Comparison of ENCODE assay signal across 8 mouse cellular contexts in the genomic region with DNA sequence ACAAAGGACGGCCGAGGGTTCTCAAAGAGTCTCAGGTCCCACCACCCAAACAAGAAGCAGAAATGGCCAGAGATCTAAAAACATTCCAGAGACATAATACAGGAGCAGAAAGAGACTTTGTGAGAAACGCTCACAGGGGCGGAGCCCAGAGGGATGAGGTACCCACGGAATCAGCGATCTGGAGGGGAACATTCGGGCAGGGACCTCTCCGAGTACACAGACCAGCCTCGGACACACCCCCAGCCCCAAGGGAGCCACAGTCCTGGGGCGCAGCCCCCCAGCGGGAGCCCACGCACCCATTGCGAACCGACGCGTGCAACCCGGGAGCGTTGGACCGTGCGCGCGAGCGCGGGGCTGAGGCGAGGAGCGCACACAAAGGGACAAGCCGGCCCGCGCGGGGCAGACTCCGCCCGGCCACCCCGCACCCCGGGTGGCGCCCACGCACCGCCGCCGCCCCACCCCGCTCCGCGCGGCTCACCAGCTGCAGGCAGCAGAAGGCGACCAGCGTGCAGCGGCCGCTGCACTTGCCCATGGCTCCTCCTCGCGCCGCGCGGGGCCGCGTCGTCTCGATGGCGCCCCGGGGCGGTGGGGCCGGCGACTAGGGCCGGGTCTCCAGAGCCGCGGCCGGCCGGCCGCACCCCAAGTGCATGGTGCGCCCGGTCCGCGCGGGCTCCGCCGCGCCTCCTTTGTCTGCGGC. TPM values are rescaled to one million over a fixed set of nuclear protein-coding genes. Genes with fewer than 3 reads are reported as not detected.
DNase-seq lines count a peak whose midpoint lies in the region; ATAC-seq and TF ChIP-seq lines count a peak whose summit lies in the region.

No protein-coding gene starts in this region.

- peak overlapping the region; percentile 71 for H3K4me3 ChIP-seq in kidney, postnatal 0 days (replicated peaks; ENCODE audit: low read depth, low read length)
- H3K4me3 ChIP-seq in hindbrain, embryonic 14.5 days (replicated peaks; ENCODE audit: low read length), result peak overlapping the region; percentile 96
- H3K4me3 ChIP-seq in midbrain, embryonic 11.5 days (ENCODE audit: low read depth, low read length), result peak overlapping the region; percentile 95

- H3K36me3 ChIP-seq in kidney, postnatal 0 days (ENCODE audit: insufficient read depth, low read length), result no peaks in the 10 kb centered on the region
- no peaks in the 10 kb centered on the region for H3K36me3 ChIP-seq in hindbrain, embryonic 14.5 days (replicated peaks; ENCODE audit: control insufficient read depth, insufficient read depth)
- H3K36me3 ChIP-seq in midbrain, embryonic 11.5 days (ENCODE audit: control insufficient read depth, insufficient read depth, low read length), result no peaks in the 10 kb centered on the region

- H3K4me2 ChIP-seq in kidney, postnatal 0 days (ENCODE audit: low read length), result peak overlapping the region; percentile 99
- peak overlapping the region; percentile 60 for H3K4me2 ChIP-seq in hindbrain, embryonic 14.5 days (replicated peaks)
- peak overlapping the region; percentile 79 for H3K4me2 ChIP-seq in midbrain, embryonic 11.5 days

- peak overlapping the region; percentile 69 for H3K9ac ChIP-seq in kidney, postnatal 0 days (ENCODE audit: low read depth, low read length)
- peak overlapping the region; percentile 98 for H3K9ac ChIP-seq in hindbrain, embryonic 14.5 days
- peak overlapping the region; percentile 98 for H3K9ac ChIP-seq in midbrain, embryonic 11.5 days (ENCODE audit: low read length)

- TF ChIP-seq CTCF in kidney, postnatal 0 days (IDR thresholded peaks at IDR 0.05; ENCODE audit: low read depth), result no peak

- ATAC-seq in kidney, postnatal 0 days (replicated peaks; ENCODE audit: low FRiP score, low read depth), result peak; percentile 33
- peak; percentile 25; the same call in 1 of the 2 replicates for ATAC-seq in hindbrain, embryonic 14.5 days (ENCODE audit: low FRiP score)
- ATAC-seq in midbrain, embryonic 11.5 days (ENCODE audit: low FRiP score), result peak; percentile 60

- no peaks in the 10 kb centered on the region for H3K27me3 ChIP-seq in kidney, postnatal 0 days (ENCODE audit: insufficient read depth, low read length)
- H3K27me3 ChIP-seq in hindbrain, embryonic 14.5 days (ENCODE audit: control insufficient read depth, insufficient read depth, low read length), result no peaks in the 10 kb centered on the region
- H3K27me3 ChIP-seq in midbrain, embryonic 11.5 days (ENCODE audit: control insufficient read depth, insufficient read depth, low read length), result no peaks in the 10 kb centered on the region

- no peak for DNase-seq in kidney, postnatal 0 days (ENCODE audit: low spot score)
- DNase-seq in kidney, adult 9 months, result no peak
- peak; percentile 54 for DNase-seq in Muller cell, postnatal 12 days (ENCODE audit: inconsistent ontology term)
- DNase-seq in embryo, embryonic 11 days, result peak; percentile 57
- DNase-seq in hindbrain, embryonic 14.5 days (ENCODE audit: low spot score), result no peak
- peak; percentile 95 for DNase-seq in midbrain, embryonic 11.5 days (ENCODE audit: low spot score, missing footprints)
- no peak for DNase-seq in layer of hippocampus, adult 8-10 months (ENCODE audit: low spot score in 2 of 2)
- DNase-seq in gastrocnemius, postnatal 25 days, result no peak

- H3K27ac ChIP-seq in kidney, postnatal 0 days, result no peak overlapping the region
- peak overlapping the region; percentile 94 for H3K27ac ChIP-seq in hindbrain, embryonic 14.5 days
- H3K27ac ChIP-seq in midbrain, embryonic 11.5 days (ENCODE audit: low read depth, low read length), result peak overlapping the region; percentile 64

- H3K9me3 ChIP-seq in kidney, postnatal 0 days (replicated peaks; ENCODE audit: low read length), result no peaks in the 10 kb centered on the region
- H3K9me3 ChIP-seq in hindbrain, embryonic 14.5 days (ENCODE audit: control insufficient read depth, low read length), result no peaks in the 10 kb centered on the region
- H3K9me3 ChIP-seq in midbrain, embryonic 11.5 days (ENCODE audit: control insufficient read depth, low read length), result no peaks in the 10 kb centered on the region

- H3K4me1 ChIP-seq in kidney, postnatal 0 days (replicated peaks; ENCODE audit: insufficient read depth, low read length), result peaks cover 10% of the 10 kb centered on the region; the same call in 1 of the 2 replicates
- peaks cover 41% of the 10 kb centered on the region for H3K4me1 ChIP-seq in hindbrain, embryonic 14.5 days (replicated peaks; ENCODE audit: control insufficient read depth, insufficient read depth, low read length)
- H3K4me1 ChIP-seq in midbrain, embryonic 11.5 days (ENCODE audit: control insufficient read depth, insufficient read depth, low read length), result peaks cover 27% of the 10 kb centered on the region

- whole genome bisulfite sequencing in kidney, postnatal 0 days, result under 1% methylated on average over 42 of the region's 76 CpGs
- WGBS in hindbrain, embryonic 14.5 days, result 1% methylated on average over 66 of the region's 76 CpGs
- WGBS in midbrain, embryonic 11.5 days, result under 1% methylated on average over 46 of the region's 76 CpGs

RNA-seq across cellular contexts. Expression of a gene that starts 0.5 kb away (rescaled TPM):
- polyA plus RNA-seq in kidney, postnatal 0 days (2015; fragmentation: Nextera tagmentation; extraction: Ambion mirVana), result 1.4 and 1.6 TPM in 2 replicates
- polyA plus RNA-seq in hindbrain, embryonic 14.5 days (2014; fragmentation: Nextera tagmentation; extraction: Ambion mirVana), result 20.9 and 22.9 TPM in 2 replicates
- polyA plus RNA-seq in midbrain, embryonic 11.5 days (2014; fragmentation: Nextera tagmentation; extraction: Ambion mirVana), result 18.7 and 21.4 TPM in 2 replicates
- total RNA-seq in layer of hippocampus, adult 8-10 months (2022), result 10 to 100 TPM; 27.0 to 39.6 (median 34.6) TPM
- total RNA-seq in gastrocnemius, postnatal 25 days (2021), result 10 to 100 TPM in 1 of 2 experiments, 1 to 10 TPM in 1; 6.7 to 15.0 TPM

Comparison
In these comparisons a context has a peak if more than half of its experiments do, and no peak if none do; other contexts are left out.
1. DNase-seq: peak in Muller cell, postnatal 12 days (single experiment), embryo, embryonic 11 days (single experiment) and midbrain, embryonic 11.5 days (single experiment); none in kidney, postnatal 0 days (single experiment), kidney, adult 9 months (single experiment), hindbrain, embryonic 14.5 days (single experiment), layer of hippocampus, adult 8-10 months (0 of 2) and gastrocnemius, postnatal 25 days (single experiment).
2. Peak in every context shown above with its lines, with median percentiles within 50 percentile points of each other: ATAC-seq, H3K4me2 ChIP-seq, H3K4me3 ChIP-seq and H3K9ac ChIP-seq.